Mouse (Mus musculus): ENCODE data around the gene Pde4d.
A peak's percentile ranks its signal among the peaks of the same experiment; 100 is the strongest.

The Pde4d gene

DNA sequence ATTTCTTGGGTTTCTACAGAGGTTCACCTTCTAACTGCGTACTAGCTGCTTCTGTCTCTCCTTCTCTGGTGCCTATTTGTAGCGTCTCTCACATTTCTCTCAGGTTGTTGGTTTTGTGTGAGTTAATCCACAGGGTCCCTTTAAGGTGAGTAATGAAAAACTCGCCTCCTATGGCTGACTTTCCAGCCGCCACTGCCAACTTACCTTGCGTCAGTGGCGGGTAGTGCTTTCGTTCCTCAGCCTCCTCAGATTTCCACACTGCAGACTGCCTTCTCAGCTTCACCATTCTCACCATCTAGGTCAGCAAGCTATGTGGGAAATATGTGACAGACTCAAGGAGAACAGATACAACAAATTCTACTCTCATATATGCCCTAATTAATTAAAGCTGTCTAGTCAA lies 977.8 kb downstream of the Pde4d start:
- no peak for DNase-seq

DNA sequence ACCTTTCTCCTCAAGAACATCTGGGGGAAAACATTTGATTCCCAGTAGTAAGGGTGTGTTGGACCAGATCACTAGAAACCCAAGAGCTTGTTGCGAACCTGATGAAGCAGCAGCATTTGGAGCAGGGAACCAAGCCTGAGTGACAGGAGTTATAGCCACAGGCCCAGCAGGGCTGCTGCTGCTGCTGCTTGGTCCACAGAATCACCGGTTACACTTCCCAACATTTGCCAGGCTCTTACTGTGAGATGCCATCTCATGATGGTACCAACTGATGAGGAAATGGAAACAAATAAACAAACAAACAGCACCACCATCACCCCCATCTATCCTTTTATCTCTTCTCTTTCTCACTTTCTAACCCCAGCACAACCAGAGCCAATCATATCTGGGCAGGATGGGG lies 979.8 kb downstream of the Pde4d start:
- DNase-seq: no peak

GRCm38 (mm10) chr13:109437231-109437776 lies 987.6 kb downstream of the Pde4d start:
- DNase-seq: no peak

DNA sequence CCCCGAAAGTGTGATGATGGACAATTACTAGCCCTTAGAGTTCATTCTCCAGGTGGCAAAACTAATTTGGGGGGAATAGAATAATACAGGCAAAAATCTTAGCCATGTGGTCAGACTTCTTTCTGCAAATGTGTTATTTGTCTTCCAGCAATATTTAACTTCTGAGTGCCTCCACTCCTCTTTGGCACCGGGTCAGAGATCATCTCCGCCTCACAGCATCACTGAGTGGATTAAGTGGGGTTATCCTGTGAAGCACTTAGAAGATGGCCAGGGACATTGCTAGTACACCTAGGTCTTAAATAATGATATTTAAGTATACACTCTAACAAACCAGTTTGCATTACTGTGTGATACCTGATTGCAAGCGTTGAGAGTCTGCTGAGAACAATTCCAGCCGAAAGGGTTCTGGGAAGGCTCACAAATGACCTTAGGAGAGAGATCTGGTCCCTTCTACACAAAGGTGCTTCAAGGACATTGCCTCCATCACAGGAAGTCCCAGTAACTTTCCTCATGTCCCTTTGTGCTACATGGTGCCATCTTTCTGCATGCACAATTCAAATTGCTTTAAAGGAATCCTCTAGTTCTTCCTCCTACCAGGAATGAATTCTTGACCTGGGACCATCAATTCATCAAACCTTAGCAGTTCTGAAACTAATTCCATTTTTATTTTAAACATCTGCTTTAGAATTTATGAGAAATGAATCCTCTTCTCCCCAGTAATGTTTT lies 989.9 kb downstream of the Pde4d start:
- DNase-seq: peak; percentile 77

DNA sequence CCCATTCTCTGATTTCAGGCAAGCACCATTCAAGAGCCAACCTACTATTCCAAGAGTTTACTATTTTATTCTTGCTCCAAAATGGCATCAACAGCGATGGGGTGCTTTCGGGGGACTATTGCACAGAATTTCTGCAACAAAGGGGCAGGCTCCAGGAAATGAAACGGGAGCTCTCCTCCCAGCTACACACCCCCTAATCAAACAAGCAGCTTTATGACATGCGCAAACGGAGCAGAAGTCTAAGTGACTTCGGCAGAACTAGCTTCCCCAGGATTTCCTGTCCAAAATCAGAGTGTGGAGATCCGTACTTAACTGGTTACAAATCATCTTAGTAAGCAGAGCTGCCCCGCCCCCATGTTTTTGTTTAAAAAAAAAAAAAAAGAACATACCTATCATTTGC lies 990.6 kb downstream of the Pde4d start:
- peak; percentile 84 for DNase-seq

- peak; percentile 93 for DNase-seq
These were observed 991.1 kb downstream of the Pde4d start for GRCm38 (mm10) chr13:109440881-109441280.

DNA sequence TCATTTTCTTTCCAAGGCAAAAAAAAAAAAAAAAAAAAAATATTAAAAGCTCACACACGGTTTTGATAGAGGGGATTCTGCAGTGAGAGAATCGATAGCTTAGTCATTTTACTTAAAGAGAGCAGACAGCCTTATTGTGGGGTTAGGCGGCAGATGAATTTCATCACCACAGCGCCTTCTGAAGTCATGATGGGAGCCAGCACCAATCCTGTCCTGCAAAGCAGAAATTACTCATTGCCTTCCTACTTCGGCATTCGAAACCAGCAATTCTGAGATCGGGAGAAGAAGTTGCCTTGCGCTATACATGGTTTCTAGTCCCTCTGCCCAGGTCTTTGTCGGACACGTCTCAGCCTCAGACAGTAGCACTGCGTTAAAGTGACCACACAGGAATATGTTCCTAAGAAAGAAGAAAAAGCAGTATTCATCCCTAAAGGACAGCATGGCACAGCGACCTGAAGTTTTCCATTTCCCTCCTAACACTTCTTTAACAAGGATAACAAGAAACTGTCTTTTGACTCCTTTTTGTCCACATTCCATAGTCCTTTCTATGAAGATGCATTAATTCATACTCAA lies 991.7 kb downstream of the Pde4d start:
- peak; percentile 34 for DNase-seq

DNA sequence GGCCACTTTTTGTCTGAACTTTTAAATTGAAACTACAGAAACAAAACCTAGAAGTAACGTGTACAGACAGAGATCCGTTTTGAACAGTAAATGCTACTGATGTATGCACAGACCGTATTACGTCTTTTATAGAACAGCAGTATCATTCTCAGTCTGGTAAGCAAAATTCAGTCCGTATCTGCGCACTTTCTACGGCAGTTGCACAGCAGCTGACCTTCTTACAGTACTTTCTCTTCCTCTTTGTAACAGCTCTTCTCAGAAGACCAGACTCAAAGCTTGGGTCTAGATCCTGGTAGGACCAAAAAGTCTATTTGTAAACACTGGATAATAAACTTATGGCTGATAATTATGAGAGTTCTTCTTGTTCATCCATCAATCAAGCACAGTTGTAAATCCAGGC lies 996.4 kb downstream of the Pde4d start:
- DNase-seq: no peak

DNA sequence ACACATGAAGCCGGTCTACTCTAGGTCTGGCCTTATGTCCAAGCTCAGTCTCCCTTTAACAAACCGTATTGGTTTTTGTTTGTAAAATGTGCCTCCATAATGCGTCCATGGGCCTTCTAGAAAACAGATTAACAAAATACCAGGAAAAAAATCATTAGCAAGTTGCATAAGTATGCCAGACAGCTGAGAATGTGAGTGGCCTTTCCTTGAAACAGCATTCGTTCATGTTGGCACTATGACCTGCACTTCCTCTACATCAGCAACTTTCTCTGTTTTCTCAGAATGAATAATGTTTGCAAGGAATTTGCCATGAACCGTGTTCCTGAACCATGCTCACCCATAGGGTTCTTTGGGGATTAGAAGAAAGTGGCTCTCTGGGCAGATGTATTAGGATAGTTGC lies 998.4 kb downstream of the Pde4d start:
- DNase-seq: peak; percentile 29

DNA sequence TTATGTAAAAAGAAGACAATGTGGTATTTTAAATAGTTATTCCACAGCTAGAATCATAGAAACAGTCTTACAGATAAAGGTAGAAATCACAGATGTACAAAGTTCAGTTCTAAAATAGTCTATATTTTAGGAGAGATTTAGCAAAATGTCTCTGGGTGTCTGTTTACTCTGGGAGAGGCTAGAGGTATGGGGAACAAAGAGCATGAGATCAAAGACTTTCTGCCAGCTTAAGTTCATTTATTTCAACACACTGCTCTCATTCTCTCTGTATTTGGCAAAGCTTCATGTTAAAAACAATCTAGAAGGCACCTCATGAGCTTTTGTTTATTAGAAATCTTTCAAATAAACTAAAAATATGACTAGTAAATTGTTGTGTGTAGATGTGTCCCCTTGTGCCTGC lies 1024.6 kb downstream of the Pde4d start:
- DNase-seq: no peak

DNA sequence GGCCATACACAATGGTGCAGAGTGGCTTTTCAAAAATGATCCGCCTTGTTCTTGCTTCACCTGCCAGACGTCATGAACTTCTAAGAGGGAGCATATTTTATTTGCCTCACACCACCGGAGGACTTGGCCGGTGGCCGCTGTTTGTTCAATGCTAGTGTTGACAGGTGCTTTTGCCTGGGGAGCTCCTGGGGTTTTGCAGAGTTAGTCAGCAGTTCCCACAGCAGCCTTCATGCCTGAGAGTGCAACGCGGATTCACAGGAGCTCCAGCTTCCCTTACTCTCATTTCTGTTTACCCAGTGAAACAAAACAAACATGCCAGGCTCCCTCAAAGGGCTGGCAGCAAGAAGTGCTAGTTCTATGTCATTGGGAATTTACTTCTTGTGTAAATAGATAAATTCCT lies 1031.7 kb downstream of the Pde4d start:
- peak; percentile 14 for DNase-seq

- DNase-seq: no peak
These were observed 1036.4 kb downstream of the Pde4d start for GRCm38 (mm10) chr13:109486166-109486565.

DNA sequence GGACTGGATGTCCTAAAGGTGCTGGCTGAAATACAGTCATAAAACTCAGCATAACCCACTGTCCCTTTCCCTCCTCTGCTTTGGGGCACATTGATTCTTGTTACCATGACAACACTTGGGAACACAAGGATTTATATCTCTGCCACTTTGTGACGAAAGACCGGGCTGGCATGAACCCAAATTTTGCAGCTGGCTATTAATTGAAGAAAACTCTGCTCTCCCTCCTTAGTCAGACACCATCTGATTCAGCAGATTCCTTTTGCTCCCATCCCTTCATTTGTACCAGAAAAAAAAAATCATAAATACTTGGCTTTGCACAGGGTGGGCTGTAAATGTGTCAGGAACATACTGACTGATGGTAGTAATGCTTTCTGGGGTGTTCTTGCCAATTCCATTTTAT lies 1037.6 kb downstream of the Pde4d start:
- DNase-seq: peak; percentile 76

- no peak for DNase-seq
These were observed 1041.1 kb downstream of the Pde4d start for GRCm38 (mm10) chr13:109490853-109491252.

DNA sequence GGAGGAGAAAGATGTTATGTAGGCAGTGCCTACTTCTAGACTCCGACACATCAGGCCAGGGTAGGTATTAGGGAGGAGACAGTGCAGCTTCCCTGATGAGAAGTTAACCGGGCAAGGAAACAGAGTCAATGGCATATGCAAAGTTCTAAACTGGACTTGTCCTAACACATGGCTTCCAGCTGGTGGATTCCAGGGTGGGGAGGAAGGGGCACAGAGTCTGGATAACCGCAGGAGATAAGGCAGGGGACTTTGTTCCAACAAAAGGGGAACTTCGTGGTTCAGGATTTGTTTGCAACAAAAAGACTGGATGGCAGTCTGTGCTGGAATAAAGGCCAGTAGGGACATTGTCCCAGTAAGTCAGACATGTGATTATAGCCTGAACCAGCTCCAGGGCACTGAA lies 1042.1 kb downstream of the Pde4d start:
- no peak for DNase-seq

DNA sequence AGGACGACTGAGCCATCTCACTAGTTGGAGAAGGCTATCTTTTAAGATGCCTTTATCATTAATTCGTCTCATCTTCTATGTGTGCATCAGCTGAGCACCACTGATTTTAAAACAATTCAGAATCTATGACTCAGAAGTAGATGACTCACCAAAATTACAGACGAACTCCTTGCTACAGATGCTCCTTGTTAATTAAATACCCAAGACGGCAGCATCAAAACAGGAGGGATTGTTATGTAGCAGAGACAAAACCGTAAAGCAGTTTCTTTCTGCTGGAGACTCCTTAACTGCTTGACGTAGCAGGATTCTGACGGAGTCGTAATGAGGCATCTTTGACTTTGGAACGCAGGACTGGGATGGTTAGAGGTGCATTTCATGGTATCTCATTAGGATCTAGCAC lies 1050.6 kb downstream of the Pde4d start:
- DNase-seq: no peak

- DNase-seq: peak; percentile 43
These were observed 1053.0 kb downstream of the Pde4d start for GRCm38 (mm10) chr13:109502796-109503195.

- DNase-seq: no peak
These were observed 1057.0 kb downstream of the Pde4d start for GRCm38 (mm10) chr13:109506754-109507153.

DNA sequence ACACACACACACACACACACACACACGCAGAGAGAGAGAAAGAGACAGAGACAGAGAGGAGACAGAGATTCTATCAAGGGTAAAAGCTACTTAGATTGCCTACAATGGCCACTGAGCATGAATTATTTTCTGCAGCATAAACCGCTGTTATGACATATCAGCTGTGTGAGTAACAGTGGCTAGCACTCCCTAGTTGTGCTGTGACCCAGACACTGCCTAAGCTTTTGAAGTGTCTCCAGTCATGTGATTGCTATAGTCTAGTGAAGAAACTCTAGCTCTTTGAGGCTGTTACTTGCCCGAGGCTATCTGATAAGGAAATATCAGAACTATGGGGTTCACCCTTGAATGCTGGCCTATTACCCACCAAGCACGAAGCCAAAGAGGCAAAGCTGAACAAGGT lies 1058.7 kb downstream of the Pde4d start:
- DNase-seq: no peak

- DNase-seq: no peak
These were observed 1068.4 kb downstream of the Pde4d start for GRCm38 (mm10) chr13:109518194-109518593.

- DNase-seq: no peak
These were observed 1069.7 kb downstream of the Pde4d start for GRCm38 (mm10) chr13:109519485-109519884.

- no peak for DNase-seq
These were observed 1070.4 kb downstream of the Pde4d start for GRCm38 (mm10) chr13:109519966-109520646.

DNA sequence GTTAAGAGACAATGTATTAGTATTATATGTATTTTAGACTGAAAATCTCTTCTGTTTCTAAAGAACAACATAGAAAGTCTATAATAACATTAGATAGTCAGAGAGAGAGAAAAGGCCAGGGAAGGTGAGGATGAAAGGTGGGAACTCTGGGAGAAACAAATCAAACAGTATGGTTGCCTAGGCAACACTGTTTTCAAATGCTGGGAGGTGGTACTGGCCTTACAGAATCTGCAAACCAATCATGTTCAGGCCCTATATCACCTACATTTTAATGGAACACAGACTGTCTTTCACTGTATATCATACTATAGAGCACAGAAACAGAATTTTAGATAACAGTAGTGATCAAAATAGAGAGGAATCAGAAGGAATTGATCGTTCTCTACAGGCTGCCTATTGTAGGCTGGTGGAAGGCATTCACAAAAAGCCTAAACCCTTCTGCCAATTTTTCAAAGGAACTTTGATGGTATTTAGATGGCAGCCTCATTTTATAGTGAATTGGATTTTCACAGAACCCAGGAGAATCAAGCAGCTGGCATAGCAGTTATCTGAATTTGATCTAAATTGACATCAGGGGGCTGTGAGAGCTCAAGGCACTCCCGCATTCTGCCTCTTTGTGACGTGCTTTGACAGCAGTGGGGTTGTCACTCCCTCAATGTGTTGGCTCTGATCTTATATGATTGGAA lies 1084.2 kb downstream of the Pde4d start:
- no peak for DNase-seq

Measured in kidney, postnatal 14 days (tissue).